Mouse (Mus musculus) spleen, adult 18-20 months (tissue): ENCODE data around the gene Kcnh1.

Experiments used
- DNase-seq, 2 experiments: peaks; one replicate each; pipeline ENCODE4 v3.0.0; 2022; ENCODE audit warnings: mixed read lengths in 2 of 2

Kcnh1 gene

GRCm38 (mm10) chr1:192537169-192537568 lies 346.6 kb downstream of the Kcnh1 start:
- DNase-seq = no peak

GRCm38 (mm10) chr1:192542093-192542492 lies 351.5 kb downstream of the Kcnh1 start:
- no peak for DNase-seq

- no peak for DNase-seq
These were observed 353.1 kb downstream of the Kcnh1 start for GRCm38 (mm10) chr1:192543686-192544085.

GRCm38 (mm10) chr1:192544091-192544490 lies 353.5 kb downstream of the Kcnh1 start:
- DNase-seq = no peak

- DNase-seq = no peak
These were observed 354.3 kb downstream of the Kcnh1 start for GRCm38 (mm10) chr1:192544901-192545300.

- no peak for DNase-seq
These were observed 356.3 kb downstream of the Kcnh1 start for GRCm38 (mm10) chr1:192546843-192547242.

- DNase-seq = no peak
These were observed 360.0 kb downstream of the Kcnh1 start for GRCm38 (mm10) chr1:192550561-192550960.

- DNase-seq = no peak
These were observed 364.9 kb downstream of the Kcnh1 start for GRCm38 (mm10) chr1:192555516-192555915.

GRCm38 (mm10) chr1:192557978-192558594 lies 367.5 kb downstream of the Kcnh1 start:
- DNase-seq = no peak

- DNase-seq = no peak
These were observed 368.8 kb downstream of the Kcnh1 start for GRCm38 (mm10) chr1:192559341-192559740.
